Mouse (Mus musculus): ENCODE data around the gene Sla2. TPM values are rescaled to one million over a fixed set of nuclear protein-coding genes. Genes with fewer than 3 reads are reported as not detected.

Sla2 gene
- total and polyA plus RNA-seq, 3 experiments, result 1.1 to 3.8 (median 1.4) TPM

- peak overlapping the region in 2 of 3 experiments; percentile 100 for H3K4me3 ChIP-seq (replicated peaks in 1 of 3; ENCODE audit: low read depth in 2 of 3, low read length in 2 of 3, poor library complexity in 1 of 3)
- peaks cover 21 to 47% of the 10 kb centered on the region in 2 experiments for H3K36me3 ChIP-seq (replicated peaks in 1 of 2; ENCODE audit: control insufficient read depth in 1 of 2, insufficient read depth in 1 of 2, low read length in 1 of 2)
- no peak overlapping the region for H3K27ac ChIP-seq (ENCODE audit: insufficient read depth, low read depth)
- dilution Hi-C loops (cut with MboI; ENCODE audit: extremely low pct_ligation_motif_present, extremely low pct_unique_long_range_greater_than_20kb, low sequenced_read_pairs) (no loop called here), in situ Hi-C loops (cut with MboI; ENCODE audit: low pct_ligation_motif_present, low pct_unique_long_range_greater_than_20kb, low sequenced_read_pairs) (no loop called here)
- H3K79me2 ChIP-seq (replicated peaks; ENCODE audit: control insufficient read depth, extremely low read depth, insufficient read depth, poor library complexity, severe bottlenecking), result peaks cover 48% of the 10 kb centered on the region
- no peak for TF ChIP-seq RAD21 (IDR thresholded peaks at IDR 0.05; ENCODE audit: low read depth, low read length)
- no peak for TF ChIP-seq SMC3 (IDR thresholded peaks at IDR 0.05; ENCODE audit: low read depth, low read length)
- TF ChIP-seq ZNF384 (IDR thresholded peaks at IDR 0.05; ENCODE audit: low read depth, low read length), result no peak
- TF ChIP-seq CTCF (conservative IDR thresholded peaks at IDR 0.05 in 1 of 2, IDR thresholded peaks at IDR 0.05 in 1 of 2; ENCODE audit: low read depth in 2 of 2, low read length in 2 of 2), result no peak
- TF ChIP-seq CHD1 (IDR thresholded peaks at IDR 0.05; ENCODE audit: low read depth, low read length), result no peak
- no peak for TF ChIP-seq IRF4 (IDR thresholded peaks at IDR 0.05; ENCODE audit: low read depth, low read length)
- TF ChIP-seq UBTF (IDR thresholded peaks at IDR 0.05; ENCODE audit: low read depth, low read length), result no peak
- no peak for TF ChIP-seq USF2 (conservative IDR thresholded peaks at IDR 0.05; ENCODE audit: low read depth, low read length)
- TF ChIP-seq KAT2A (IDR thresholded peaks at IDR 0.05; ENCODE audit: insufficient replicate concordance, low read length), result no peak
- TF ChIP-seq MAZ (IDR thresholded peaks at IDR 0.05; ENCODE audit: low read depth, low read length), result no peak
- no peak for TF ChIP-seq MEF2A (IDR thresholded peaks at IDR 0.05; ENCODE audit: borderline replicate concordance, low read depth, low read length)
- TF ChIP-seq ELF1 (IDR thresholded peaks at IDR 0.05; ENCODE audit: low read depth, low read length), result no peak
- TF ChIP-seq RCOR1 (conservative IDR thresholded peaks at IDR 0.05; ENCODE audit: low read depth, low read length), result no peak
- no peak for TF ChIP-seq HCFC1 (IDR thresholded peaks at IDR 0.05; ENCODE audit: low read depth, low read length)
- no peak for TF ChIP-seq TCF12 (IDR thresholded peaks at IDR 0.05; ENCODE audit: low read depth, low read length)
- DNase-seq (ENCODE audit: extremely low read depth), result no peak
- no peaks in the 10 kb centered on the region for H3K9me3 ChIP-seq (replicated peaks; ENCODE audit: low read length)
- no peaks in the 10 kb centered on the region for H3K27me3 ChIP-seq (replicated peaks)
- peak overlapping the region; percentile 82 for H3K4me2 ChIP-seq (ENCODE audit: insufficient read depth, low read depth, poor library complexity, severe bottlenecking)
- peaks cover 3 to 32% of the 10 kb centered on the region in 2 experiments; a peak in 3 of 4 replicates for H3K4me1 ChIP-seq (ENCODE audit: control insufficient read depth in 1 of 2, insufficient read depth in 2 of 2)
- H3K9ac ChIP-seq (ENCODE audit: insufficient read depth, low read depth), result peak overlapping the region; percentile 80
Observed at GRCm38 (mm10) chr2:156864481-156864880, 22.5 kb downstream of the Sla2 start.

GRCm38 (mm10) chr2:156863487-156864160, 23.4 kb downstream of the Sla2 start:
- Histone ChIP-seq H3K9me3 (replicated peaks; ENCODE audit: low read length) (no peaks in the 10 kb centered on the region), H3K36me3 (replicated peaks in 1 of 2; ENCODE audit: control insufficient read depth in 1 of 2, insufficient read depth in 1 of 2, low read length in 1 of 2) (peaks cover 19 to 44% of the 10 kb centered on the region in 2 experiments), H3K79me2 (replicated peaks; ENCODE audit: control insufficient read depth, extremely low read depth, insufficient read depth, poor library complexity, severe bottlenecking) (peaks cover 47% of the 10 kb centered on the region), H3K4me1 (ENCODE audit: control insufficient read depth in 1 of 2, insufficient read depth in 2 of 2) (peaks cover 3 to 35% of the 10 kb centered on the region in 2 experiments; a peak in 3 of 4 replicates), H3K4me3 (replicated peaks in 1 of 3; ENCODE audit: low read depth in 2 of 3, low read length in 2 of 3, poor library complexity in 1 of 3) (peak overlapping the region; percentile 94 to 100 (median 100)), H3K27ac (ENCODE audit: insufficient read depth, low read depth) (peak overlapping the region; percentile 42), H3K27me3 (replicated peaks) (no peaks in the 10 kb centered on the region), H3K4me2 (ENCODE audit: insufficient read depth, low read depth, poor library complexity, severe bottlenecking) (peak overlapping the region; percentile 82), H3K9ac (ENCODE audit: insufficient read depth, low read depth) (peak overlapping the region; percentile 80)
- dilution Hi-C loops (cut with MboI; ENCODE audit: extremely low pct_ligation_motif_present, extremely low pct_unique_long_range_greater_than_20kb, low sequenced_read_pairs), result no loop called here
- in situ Hi-C loops (cut with MboI; ENCODE audit: low pct_ligation_motif_present, low pct_unique_long_range_greater_than_20kb, low sequenced_read_pairs), result no loop called here
- peak; percentile 57 for DNase-seq (ENCODE audit: extremely low read depth)
- TF ChIP-seq USF2 (conservative IDR thresholded peaks at IDR 0.05; ENCODE audit: low read depth, low read length) (no peak), ELF1 (IDR thresholded peaks at IDR 0.05; ENCODE audit: low read depth, low read length) (peak; percentile 61; the same call in 1 of the 2 replicates), BHLHE40 (IDR thresholded peaks at IDR 0.05; ENCODE audit: low read depth, low read length) (peak; percentile 56), SIN3A (IDR thresholded peaks at IDR 0.05; ENCODE audit: low read length) (peak; percentile 73; the same call in 1 of the 2 replicates), JUN (IDR thresholded peaks at IDR 0.05; ENCODE audit: insufficient read depth, low read depth, low read length) (no peak), ZC3H11A (IDR thresholded peaks at IDR 0.05; ENCODE audit: low read depth, low read length) (no peak), MAZ (IDR thresholded peaks at IDR 0.05; ENCODE audit: low read depth, low read length) (peak; percentile 34; the same call in 1 of the 2 replicates), CTCF (conservative IDR thresholded peaks at IDR 0.05 in 1 of 2, IDR thresholded peaks at IDR 0.05 in 1 of 2; ENCODE audit: low read depth in 2 of 2, low read length in 2 of 2) (no peak), POLR2AphosphoS2 (IDR thresholded peaks at IDR 0.05; ENCODE audit: low read depth, low read length) (no peak), ZMIZ1 (IDR thresholded peaks at IDR 0.05; ENCODE audit: low read depth, low read length) (0 out of 2 replicates have a peak, but pooled peaks have one; percentile 36), NELFE (IDR thresholded peaks at IDR 0.05; ENCODE audit: low read depth, low read length) (no peak), KAT2A (IDR thresholded peaks at IDR 0.05; ENCODE audit: insufficient replicate concordance, low read length) (0 out of 2 replicates have a peak, but pooled peaks have one; percentile 12)
